Mouse (Mus musculus) kidney, adult 2 months (tissue): Measurements from ENCODE around the gene Uqcr11. TPM values are rescaled to one million over a fixed set of nuclear protein-coding genes. Genes with fewer than 3 reads are reported as not detected.
A peak's percentile ranks its signal among the peaks of the same experiment; 100 is the strongest.

Experiments
- DNase-seq: peaks from one replicate; pipeline ENCODE4 v3.0.0; 2021
- H3K27ac ChIP-seq: fragments of 200-500 bp; 2 replicates; pipeline ENCODE4 v1.5.1; 2012; ENCODE audit warnings: low read depth, low read length, control low read depth, inconsistent platforms; ENCODE audit not compliant: insufficient read depth
- H3K27me3 ChIP-seq: fragments of 200-500 bp; replicated peaks from 2 replicates; pipeline ENCODE4 v1.6.1; 2012; ENCODE audit warnings: mild to moderate bottlenecking, moderate library complexity, low read length, inconsistent platforms; ENCODE audit not compliant: control insufficient read depth, insufficient read depth
- H3K36me3 ChIP-seq: fragments of 200-500 bp; 2 replicates; pipeline ENCODE4 v1.6.1; 2012; ENCODE audit warnings: mild to moderate bottlenecking, moderate library complexity, low read length, inconsistent platforms; ENCODE audit not compliant: control insufficient read depth, insufficient read depth
- H3K4me1 ChIP-seq: fragments of 200-500 bp; 2 replicates; pipeline ENCODE4 v1.6.1; 2011; ENCODE audit warnings: low read length; ENCODE audit not compliant: control insufficient read depth, insufficient read depth
- H3K4me3 ChIP-seq: fragments of 200-500 bp; 2 replicates; pipeline ENCODE4 v1.5.1; 2011; ENCODE audit warnings: mild to moderate bottlenecking, low read depth, low read length, control low read depth; ENCODE audit not compliant: insufficient read depth
- CTCF ChIP-seq: fragments of 200-500 bp; conservative IDR thresholded peaks from 2 replicates; pipeline ENCODE4 v1.5.1; 2011; ENCODE audit warnings: low read depth, mild to moderate bottlenecking, control low read depth, low read length, moderate library complexity, mixed read lengths; ENCODE audit not compliant: insufficient read depth, insufficient read length
- POLR2A ChIP-seq: fragments of 200-500 bp; IDR thresholded peaks from one replicate; pipeline ENCODE4 v1.6.1; 2011; ENCODE audit warnings: low read depth, low read length, control low read depth
- WGBS: fragments of 180-500 bp; shearing (Covaris S2); methylation state at CpG from one replicate; pipeline ENCODE4 v1.1.7; 2018; 5-methylcytosine and 5-hydroxymethylcytosine counted together
- polyA plus RNA-seq: library from polyadenylated mRNA; depleted of rRNA; stranded (reverse); fragments of >200 nt; gene quantifications from 2 replicates; pipeline ENCODE4 v1.2.3, GENCODE M21; 2012

Gene Uqcr11
- polyA plus RNA-seq, 1 experiment = 3,968 TPM

- no peaks in the 10 kb centered on the region for H3K27me3 ChIP-seq
- H3K36me3 ChIP-seq = no peaks in the 10 kb centered on the region
- DNase-seq = no peak
- no peak overlapping the region for H3K27ac ChIP-seq
- H3K4me1 ChIP-seq = no peaks in the 10 kb centered on the region; the same call in 1 of the 2 replicates
- 47% methylated on average over 5 of the region's 5 CpGs for WGBS
- no peak for TF ChIP-seq POLR2A
- TF ChIP-seq CTCF = no peak
- no peak overlapping the region for H3K4me3 ChIP-seq
Measured at GRCm38 (mm10) chr10:80444339-80445045, 37.9 kb upstream of the Uqcr11 start.

DNA sequence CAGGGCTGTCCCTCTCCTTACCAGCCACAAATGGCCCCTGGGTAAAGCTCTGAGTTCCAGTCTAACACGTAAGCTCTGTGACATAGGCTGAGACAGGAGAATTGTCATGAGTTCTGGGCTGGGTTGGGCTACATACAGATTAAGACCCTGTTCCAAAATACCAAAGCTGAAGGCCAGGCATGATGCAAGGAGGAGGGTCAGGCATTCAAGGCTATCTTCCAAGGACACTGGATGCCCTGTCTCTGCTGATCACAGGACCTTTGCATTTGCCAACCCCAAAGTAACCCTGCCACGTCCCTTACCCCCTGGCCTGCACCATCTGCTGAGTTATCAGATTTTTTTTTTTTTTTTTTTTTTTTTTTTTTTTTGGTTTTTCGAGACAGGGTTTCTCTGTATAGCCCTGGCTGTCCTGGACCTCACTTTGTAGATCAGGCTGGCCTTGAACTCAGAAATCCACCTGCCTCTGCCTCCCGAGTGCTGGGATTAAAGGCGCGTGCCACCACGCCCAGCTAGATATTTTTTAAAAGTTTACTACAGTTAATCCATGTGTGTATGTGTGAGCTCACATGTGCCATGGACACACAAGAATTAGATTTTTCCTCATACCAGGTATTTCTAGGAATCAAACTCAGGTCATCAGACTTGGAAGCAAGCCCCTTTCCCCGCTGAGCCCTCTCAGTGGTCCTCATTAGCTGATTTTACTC, 37.1 kb upstream of the Uqcr11 start:
- Histone ChIP-seq H3K4me1 (no peaks in the 10 kb centered on the region; the same call in 1 of the 2 replicates), H3K4me3 (no peak overlapping the region), H3K27ac (no peak overlapping the region), H3K36me3 (no peaks in the 10 kb centered on the region), H3K27me3 (no peaks in the 10 kb centered on the region)
- DNase-seq = no peak
- TF ChIP-seq CTCF (no peak), POLR2A (no peak)
- WGBS = 91% methylated on average over 8 of the region's 8 CpGs

GRCm38 (mm10) chr10:80442989-80443388, 36.4 kb upstream of the Uqcr11 start:
- WGBS = 56% methylated on average over 2 of the region's 2 CpGs

DNA sequence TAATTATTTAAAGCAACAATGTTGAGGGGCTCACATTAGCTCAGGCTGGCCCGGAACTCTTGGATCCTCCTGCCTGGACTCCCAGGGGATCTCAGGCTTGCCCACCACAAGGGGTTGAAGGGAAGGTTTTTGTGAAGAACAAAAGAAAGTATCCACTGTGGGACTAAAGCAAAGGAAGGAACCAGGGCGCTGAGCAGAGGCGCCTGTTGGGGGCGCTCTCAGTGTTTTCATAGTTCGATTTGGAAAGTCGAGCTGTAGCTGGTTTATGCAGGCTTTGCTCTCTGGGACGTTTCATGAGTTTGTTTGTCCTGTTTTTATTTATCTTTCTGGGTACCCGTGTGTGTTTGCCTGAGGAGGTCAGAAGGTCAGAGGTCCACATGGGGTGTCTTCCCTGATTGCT, 35.0 kb upstream of the Uqcr11 start:
- no peak for DNase-seq
- no peak overlapping the region for H3K4me3 ChIP-seq
- 64% methylated on average over 8 of the region's 8 CpGs for WGBS
- H3K27ac ChIP-seq = no peak overlapping the region
- no peaks in the 10 kb centered on the region; the same call in 1 of the 2 replicates for H3K4me1 ChIP-seq
- TF ChIP-seq CTCF (no peak; the same call in 1 of the 2 replicates), POLR2A (no peak)
- no peaks in the 10 kb centered on the region for H3K27me3 ChIP-seq
- H3K36me3 ChIP-seq = no peaks in the 10 kb centered on the region

More at GRCm38 (mm10) chr10:80442989-80443388, 36.4 kb upstream of the Uqcr11 start:
- H3K27me3 ChIP-seq = no peaks in the 10 kb centered on the region
- H3K27ac ChIP-seq = no peak overlapping the region
- H3K36me3 ChIP-seq = no peaks in the 10 kb centered on the region
- no peak for DNase-seq
- no peak overlapping the region for H3K4me3 ChIP-seq
- no peaks in the 10 kb centered on the region; the same call in 1 of the 2 replicates for H3K4me1 ChIP-seq
- TF ChIP-seq CTCF (no peak), POLR2A (no peak)

- no peaks in the 10 kb centered on the region for H3K27me3 ChIP-seq
- H3K4me1 ChIP-seq = no peaks in the 10 kb centered on the region
- H3K36me3 ChIP-seq = no peaks in the 10 kb centered on the region
- TF ChIP-seq CTCF (no peak), POLR2A (no peak)
- no peak overlapping the region for H3K27ac ChIP-seq
- H3K4me3 ChIP-seq = no peak overlapping the region
- no peak for DNase-seq
Measured at GRCm38 (mm10) chr10:80440031-80440430, 33.4 kb upstream of the Uqcr11 start.

GRCm38 (mm10) chr10:80437973-80438372, 31.3 kb upstream of the Uqcr11 start:
- TF ChIP-seq CTCF (no peak), POLR2A (no peak)
- Histone ChIP-seq H3K27ac (no peak overlapping the region), H3K36me3 (no peaks in the 10 kb centered on the region), H3K27me3 (no peaks in the 10 kb centered on the region), H3K4me3 (no peak overlapping the region), H3K4me1 (no peaks in the 10 kb centered on the region)
- DNase-seq = no peak
- WGBS = 44% methylated on average over 4 of the region's 4 CpGs

DNA sequence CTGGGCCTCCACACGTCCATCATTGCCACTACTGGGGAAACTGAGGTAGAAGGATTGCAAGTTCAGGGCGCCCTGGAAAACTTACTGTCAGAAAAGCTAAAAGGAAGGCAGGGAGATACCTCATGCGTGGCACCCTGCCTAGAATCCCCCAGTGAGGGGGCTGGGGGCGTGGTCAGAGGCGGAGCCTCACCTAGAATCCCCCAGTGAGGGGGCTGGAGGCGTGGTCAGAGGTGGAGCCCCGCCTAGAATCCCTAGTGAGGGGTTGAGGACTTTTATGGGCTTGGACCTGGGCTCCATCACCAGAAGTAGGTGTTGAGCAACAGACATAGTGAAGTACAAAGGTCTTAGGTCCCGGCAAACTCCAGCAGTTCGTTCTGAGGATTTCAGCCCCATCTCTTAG, 29.6 kb upstream of the Uqcr11 start:
- TF ChIP-seq POLR2A (no peak), CTCF (no peak)
- WGBS = 20% methylated on average over 9 of the region's 9 CpGs
- peak; percentile 34 for DNase-seq

More for the DNA sequence above, 29.6 kb upstream of the Uqcr11 start:
- H3K27me3 ChIP-seq = no peaks in the 10 kb centered on the region
- H3K4me1 ChIP-seq = 0 out of 2 replicates have a peak, but pooled peaks cover 8% of the 10 kb centered on the region
- H3K36me3 ChIP-seq = no peaks in the 10 kb centered on the region
- no peak overlapping the region for H3K4me3 ChIP-seq
- H3K27ac ChIP-seq = no peak overlapping the region
